Mouse (Mus musculus) cerebellum, postnatal 4 days (tissue): ENCODE measurements at regions not wholly inside any gene's neighbourhood (a gene's known extent, or its start where the extent isn't known, plus 50 kb on each side); places are given as distances from the start of the nearest gene placed in this dataset.

Experiments used
- DNase-seq, 2 experiments: peaks; one replicate each; pipeline ENCODE4 v3.0.0; 2022; ENCODE audit warnings: low spot score in 2 of 2, mixed read lengths in 1 of 2

GRCm38 (mm10) chrX:152918212-152918611, 88.1 kb upstream of the Usp51 start:
- DNase-seq: peak; percentile 39 to 77

- peak; percentile 21 to 26 for DNase-seq
Measured at GRCm38 (mm10) chrX:152926991-152927390, 79.3 kb upstream of the Usp51 start.

- DNase-seq: no peak
Measured at GRCm38 (mm10) chrX:152946201-152946600, 60.1 kb upstream of the Usp51 start.
